Mouse (Mus musculus) midbrain, embryonic 10.5 days (tissue): Measurements from ENCODE around the gene Zranb2. TPM values are rescaled to one million over a fixed set of nuclear protein-coding genes. Genes with fewer than 3 reads are reported as not detected.
A peak's percentile ranks its signal among the peaks of the same experiment; 100 is the strongest.

Experiments
- DNase-seq: peaks from one replicate; pipeline ENCODE4 v3.0.0-alpha.2; 2017; ENCODE audit warnings: low spot score
- H3K27ac ChIP-seq: fragments of 300-500 bp; sonication (generic); replicated peaks from 2 replicates; pipeline ENCODE4 v1.5.1; 2016; ENCODE audit warnings: mild to moderate bottlenecking
- H3K27me3 ChIP-seq: fragments of 300-500 bp; sonication (generic); 2 replicates; pipeline ENCODE4 v1.6.1; 2016; ENCODE audit warnings: low read depth, mild to moderate bottlenecking; ENCODE audit not compliant: poor library complexity, severe bottlenecking
- H3K36me3 ChIP-seq: fragments of 300-500 bp; sonication (generic); 2 replicates; pipeline ENCODE4 v1.6.1; 2016; ENCODE audit warnings: mild to moderate bottlenecking, moderate library complexity
- H3K4me1 ChIP-seq: fragments of 300-500 bp; sonication (generic); 2 replicates; pipeline ENCODE4 v1.6.1; 2016
- H3K4me3 ChIP-seq: fragments of 300-500 bp; sonication (generic); 2 replicates; pipeline ENCODE4 v1.5.1; 2016; ENCODE audit warnings: mild to moderate bottlenecking, moderate library complexity
- H3K9me3 ChIP-seq: fragments of 300-500 bp; sonication (generic); replicated peaks from 2 replicates; pipeline ENCODE4 v1.6.1; 2016; ENCODE audit warnings: mild to moderate bottlenecking
- WGBS: fragments of 180-500 bp; shearing (Covaris S2); methylation state at CpG from one replicate; pipeline ENCODE4 v1.1.7; 2016; 5-methylcytosine and 5-hydroxymethylcytosine counted together
- polyA plus RNA-seq: library from polyadenylated mRNA; unstranded; fragments of >200 nt; fragmentation: Nextera tagmentation; extraction: Ambion mirVana; gene quantifications from 2 replicates; pipeline ENCODE4 v1.2.1, GENCODE M21; 2016

Gene Zranb2
- 112 and 114 TPM in 2 replicates for polyA plus RNA-seq

DNA sequence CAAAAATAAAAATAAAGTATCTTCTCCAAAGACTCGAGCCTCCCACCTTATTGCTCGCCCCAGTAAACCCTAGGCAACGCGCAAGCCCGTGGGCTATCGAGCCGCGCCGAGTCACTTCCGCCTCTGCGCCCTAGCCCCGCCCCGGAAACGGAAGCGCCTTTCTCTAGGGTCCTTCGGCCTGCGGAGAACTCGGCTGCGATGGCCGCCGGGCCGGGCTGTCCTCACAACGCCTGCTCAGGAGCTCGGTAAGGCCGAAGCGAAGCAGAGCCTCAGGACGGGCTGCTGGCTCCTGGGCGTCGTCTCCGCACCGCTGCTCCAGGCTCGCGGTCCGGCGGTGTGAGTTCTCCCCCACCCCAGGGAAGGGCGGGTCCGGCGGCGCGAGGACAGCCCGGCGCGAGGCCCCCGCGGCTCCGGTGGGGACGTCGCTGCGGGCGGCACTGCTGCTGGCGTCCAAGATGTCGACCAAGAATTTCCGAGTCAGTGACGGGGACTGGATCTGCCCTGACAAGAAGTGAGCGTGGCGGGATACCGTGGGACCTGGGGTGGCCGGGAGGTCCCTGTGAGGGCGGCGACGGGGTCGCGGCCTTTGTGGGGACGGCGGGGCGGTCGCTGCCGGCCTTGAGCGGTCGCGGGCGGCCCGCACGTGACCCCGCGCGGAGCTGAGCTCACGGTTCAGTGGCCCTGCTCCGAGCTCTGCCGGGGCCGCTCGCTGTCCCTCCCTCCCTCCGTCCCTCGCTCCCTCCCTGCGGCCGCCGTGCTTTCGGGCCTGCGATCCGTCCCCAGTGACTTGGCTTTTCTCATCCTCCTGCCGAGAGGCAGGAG is at the start of gene Zranb2:
Gene Zranb2, plus strand, starts transcription at position 197 of the 822 bp plus-strand sequence.
- peaks cover 16% of the 10 kb centered on the region for H3K4me1 ChIP-seq
- H3K4me3 ChIP-seq = peak within 1 kb of the TSS; percentile 82
- under 1% methylated on average over 88 of the region's 91 CpGs for WGBS
- peaks cover 28% of the 10 kb centered on the region for H3K36me3 ChIP-seq
- H3K9me3 ChIP-seq = no peaks in the 10 kb centered on the region
- peak; percentile 94 for DNase-seq
- H3K27ac ChIP-seq = peak within 1 kb of the TSS; percentile 100
- peaks cover 42% of the 10 kb centered on the region for H3K27me3 ChIP-seq

DNA sequence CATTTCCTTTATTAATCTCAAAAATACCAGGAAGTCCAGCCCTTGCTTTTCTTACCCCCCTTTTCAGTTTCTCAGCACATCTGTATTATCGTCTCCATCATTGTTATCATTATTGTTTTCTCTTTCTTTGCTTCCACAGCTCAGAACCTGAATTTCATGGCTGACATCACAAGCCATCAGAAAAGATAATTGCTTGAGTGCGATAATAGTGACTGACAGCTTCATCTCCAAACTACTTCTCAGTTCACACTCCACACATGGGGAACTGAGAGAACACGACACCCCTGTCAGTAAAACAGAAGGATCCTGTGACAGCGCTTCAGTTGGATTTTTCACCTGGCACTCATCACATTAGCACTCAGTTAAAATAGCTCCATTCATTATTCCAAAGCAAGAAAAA is 41.9 kb upstream of the Zranb2 start:
- no peak for DNase-seq
- no peak overlapping the region for H3K27ac ChIP-seq
- no peaks in the 10 kb centered on the region for H3K9me3 ChIP-seq
- no peaks in the 10 kb centered on the region for H3K4me1 ChIP-seq
- WGBS = 69% methylated on average over 4 of the region's 4 CpGs
- H3K27me3 ChIP-seq = no peaks in the 10 kb centered on the region
- H3K4me3 ChIP-seq = no peak overlapping the region
- no peaks in the 10 kb centered on the region for H3K36me3 ChIP-seq

DNA sequence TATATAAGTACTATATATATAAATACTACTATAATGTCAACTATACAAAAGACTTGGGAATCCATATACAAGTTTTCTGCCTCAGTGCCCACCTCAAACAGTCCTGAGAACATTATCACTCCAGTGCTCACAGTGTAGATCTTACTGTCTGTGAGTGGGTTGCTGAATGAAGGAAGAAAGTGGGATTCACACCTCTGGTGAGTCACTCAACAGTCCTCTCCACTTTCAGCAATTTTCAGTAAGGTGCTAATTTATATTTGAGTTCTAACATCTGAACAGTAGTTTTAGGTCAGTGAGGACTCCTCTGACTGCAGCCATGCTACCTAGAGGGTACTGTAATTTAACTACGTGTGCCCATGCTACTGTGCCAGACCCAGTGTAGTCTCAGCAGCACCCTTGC is 31.7 kb upstream of the Zranb2 start:
- Histone ChIP-seq H3K4me3 (no peak overlapping the region), H3K9me3 (no peaks in the 10 kb centered on the region), H3K27ac (no peak overlapping the region), H3K36me3 (no peaks in the 10 kb centered on the region), H3K4me1 (no peaks in the 10 kb centered on the region), H3K27me3 (no peaks in the 10 kb centered on the region)
- DNase-seq = no peak
- WGBS = 76% methylated on average over 1 of the region's 1 CpGs

DNA sequence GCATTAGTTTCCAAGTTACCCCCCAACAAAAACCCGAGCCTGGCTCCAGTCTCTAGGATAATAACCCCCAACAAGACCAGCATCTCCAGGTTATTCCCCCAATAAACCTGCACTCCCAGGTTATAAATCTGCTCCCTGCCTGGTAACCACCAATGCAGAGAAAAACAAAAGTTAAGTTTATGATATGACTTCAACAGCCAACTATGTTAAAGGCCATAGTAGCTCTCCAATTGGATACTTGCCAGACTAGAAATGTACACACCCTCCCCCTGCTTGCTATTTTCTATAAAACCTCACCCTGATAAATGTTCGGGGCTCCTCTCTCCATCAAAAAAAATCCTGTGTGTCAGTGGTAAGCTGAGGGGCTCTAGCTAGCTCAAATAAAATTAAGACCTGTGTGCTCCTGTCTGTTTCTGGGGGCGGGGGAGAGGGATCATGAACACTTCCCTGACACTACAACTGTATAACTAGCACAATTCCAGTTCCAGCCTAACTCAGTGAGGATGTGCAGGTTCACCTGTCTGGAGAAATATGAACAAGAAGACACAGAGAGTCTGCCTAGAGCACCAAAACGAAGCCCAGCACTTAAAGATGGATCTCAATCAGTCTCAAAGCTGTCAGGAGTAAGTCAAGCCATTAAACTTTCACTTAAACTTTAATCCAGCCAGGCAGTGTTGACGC is 19.7 kb upstream of the Zranb2 start:
- H3K27me3 ChIP-seq = no peaks in the 10 kb centered on the region
- no peaks in the 10 kb centered on the region for H3K9me3 ChIP-seq
- 83% methylated on average over 5 of the region's 5 CpGs for WGBS
- no peak overlapping the region for H3K4me3 ChIP-seq
- DNase-seq = no peak
- no peaks in the 10 kb centered on the region for H3K4me1 ChIP-seq
- no peaks in the 10 kb centered on the region for H3K36me3 ChIP-seq
- no peak overlapping the region for H3K27ac ChIP-seq

DNA sequence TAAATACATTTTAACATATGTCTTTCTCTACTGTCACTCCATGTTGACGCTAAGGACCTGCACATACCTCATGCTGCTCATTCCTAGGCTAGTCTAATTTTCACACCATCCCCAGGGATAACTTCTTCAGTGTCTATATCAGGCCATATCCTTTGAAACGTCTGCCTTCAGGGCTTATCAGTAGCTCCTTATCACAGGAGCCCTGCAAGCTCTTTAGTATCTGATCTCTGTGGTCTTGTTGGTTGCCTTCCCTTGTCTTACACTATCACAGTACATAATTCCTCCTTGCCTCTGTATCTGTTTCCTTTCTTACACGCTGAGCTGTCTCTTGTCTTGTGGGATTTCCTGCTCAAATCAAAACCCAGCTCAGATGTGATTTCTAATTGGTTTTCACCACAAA is 17.5 kb upstream of the Zranb2 start:
- WGBS = 68% methylated on average over 3 of the region's 3 CpGs

DNA sequence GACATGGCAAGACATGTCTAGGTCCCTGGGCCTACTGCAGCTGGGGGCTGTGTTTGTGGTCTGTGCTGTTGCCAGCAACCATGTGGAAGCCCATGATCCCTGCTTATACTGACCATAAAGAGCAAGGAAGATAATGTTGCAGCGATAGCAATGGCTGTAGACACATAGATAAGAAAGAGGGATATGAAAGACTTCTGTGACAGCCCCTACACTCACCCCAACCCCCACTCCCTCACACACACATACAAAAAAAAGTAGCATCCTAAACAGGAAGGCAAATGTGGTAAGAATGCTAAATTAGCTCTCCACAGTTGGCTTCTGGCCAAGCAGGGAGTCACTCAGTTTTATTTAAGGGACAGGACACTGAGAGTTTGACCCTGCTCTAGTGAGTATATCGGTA is 16.0 kb upstream of the Zranb2 start:
- Histone ChIP-seq H3K36me3 (no peaks in the 10 kb centered on the region), H3K9me3 (no peaks in the 10 kb centered on the region), H3K27me3 (no peaks in the 10 kb centered on the region; the same call in 1 of the 2 replicates), H3K27ac (no peak overlapping the region), H3K4me1 (no peaks in the 10 kb centered on the region), H3K4me3 (no peak overlapping the region)
- 88% methylated on average over 2 of the region's 2 CpGs for WGBS
- DNase-seq = no peak

More for the DNA sequence above, 17.5 kb upstream of the Zranb2 start:
- no peaks in the 10 kb centered on the region for H3K27me3 ChIP-seq
- H3K4me3 ChIP-seq = no peak overlapping the region
- no peaks in the 10 kb centered on the region for H3K4me1 ChIP-seq
- no peak overlapping the region for H3K27ac ChIP-seq
- no peaks in the 10 kb centered on the region for H3K9me3 ChIP-seq
- H3K36me3 ChIP-seq = no peaks in the 10 kb centered on the region
- DNase-seq = no peak

DNA sequence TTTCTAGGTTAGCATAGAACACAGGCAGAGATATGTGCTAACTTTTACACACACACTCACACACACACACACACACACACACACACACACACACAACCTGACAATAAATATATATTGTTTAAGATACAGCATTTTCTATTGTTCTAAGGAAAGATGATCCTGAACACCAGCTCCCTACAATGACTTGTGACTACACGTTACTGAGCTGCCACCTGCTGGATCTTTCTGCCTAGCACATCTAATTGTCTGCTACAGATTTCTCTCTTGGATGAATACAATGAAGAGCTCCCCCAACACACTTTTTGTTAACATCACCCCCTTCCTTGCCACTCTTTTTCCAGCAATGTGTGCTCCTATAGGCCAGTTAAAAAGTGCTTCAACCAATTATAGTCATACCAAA is 13.5 kb upstream of the Zranb2 start:
- Histone ChIP-seq H3K27ac (no peak overlapping the region), H3K9me3 (no peaks in the 10 kb centered on the region), H3K27me3 (peaks cover 12% of the 10 kb centered on the region), H3K4me1 (no peaks in the 10 kb centered on the region), H3K36me3 (no peaks in the 10 kb centered on the region), H3K4me3 (no peak overlapping the region)
- peak; percentile 37 for DNase-seq
- WGBS = 4% methylated on average over 1 of the region's 1 CpGs

DNA sequence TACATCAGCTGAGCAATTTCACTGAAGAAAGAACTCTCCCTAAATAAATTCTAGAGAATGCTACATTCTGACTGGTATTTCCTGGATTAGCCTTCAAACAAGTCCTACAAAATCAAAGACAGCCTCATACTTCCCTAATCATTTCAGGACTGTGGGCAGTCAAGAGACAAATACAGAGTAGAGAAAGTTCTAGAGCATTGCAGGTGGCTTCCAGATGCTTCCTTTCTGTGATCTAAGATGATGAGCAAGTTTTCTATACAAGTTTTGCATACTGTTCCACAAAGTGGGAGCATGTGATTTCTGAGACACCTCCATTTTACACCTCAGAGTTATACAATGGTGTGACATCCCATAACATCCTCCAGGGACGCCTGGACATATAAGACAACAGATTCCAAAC is 10.1 kb upstream of the Zranb2 start:
- Histone ChIP-seq H3K9me3 (no peaks in the 10 kb centered on the region), H3K27me3 (peaks cover 28% of the 10 kb centered on the region), H3K27ac (no peak overlapping the region), H3K4me3 (no peak overlapping the region), H3K4me1 (no peaks in the 10 kb centered on the region), H3K36me3 (no peaks in the 10 kb centered on the region)
- DNase-seq = no peak
- 50% methylated on average over 1 of the region's 1 CpGs for WGBS

DNA sequence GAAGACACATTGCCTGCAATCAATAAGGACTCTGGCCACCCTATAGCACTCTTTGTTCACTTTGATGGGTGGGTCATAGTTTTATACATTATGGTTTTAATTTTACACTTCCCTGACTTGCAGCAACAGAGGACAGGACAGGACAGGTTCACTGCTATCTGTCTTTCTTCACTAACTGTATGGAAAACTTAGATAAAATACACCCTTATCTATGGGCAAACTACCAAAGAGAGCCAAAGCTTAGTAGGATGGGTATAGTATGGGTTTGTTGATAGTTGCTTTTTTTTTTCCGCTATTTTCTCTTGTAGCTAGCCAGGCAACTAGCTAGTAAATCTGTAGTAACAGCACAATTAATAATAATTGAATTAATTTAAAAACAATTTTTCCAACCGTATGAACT is 2.4 kb upstream of the Zranb2 start:
- no peak overlapping the region for H3K27ac ChIP-seq
- peaks cover 16% of the 10 kb centered on the region for H3K4me1 ChIP-seq
- H3K9me3 ChIP-seq = no peaks in the 10 kb centered on the region
- H3K36me3 ChIP-seq = peaks cover 5% of the 10 kb centered on the region
- DNase-seq = no peak
- no peak overlapping the region for H3K4me3 ChIP-seq
- H3K27me3 ChIP-seq = peaks cover 61% of the 10 kb centered on the region
- 76% methylated on average over 2 of the region's 2 CpGs for WGBS

DNA sequence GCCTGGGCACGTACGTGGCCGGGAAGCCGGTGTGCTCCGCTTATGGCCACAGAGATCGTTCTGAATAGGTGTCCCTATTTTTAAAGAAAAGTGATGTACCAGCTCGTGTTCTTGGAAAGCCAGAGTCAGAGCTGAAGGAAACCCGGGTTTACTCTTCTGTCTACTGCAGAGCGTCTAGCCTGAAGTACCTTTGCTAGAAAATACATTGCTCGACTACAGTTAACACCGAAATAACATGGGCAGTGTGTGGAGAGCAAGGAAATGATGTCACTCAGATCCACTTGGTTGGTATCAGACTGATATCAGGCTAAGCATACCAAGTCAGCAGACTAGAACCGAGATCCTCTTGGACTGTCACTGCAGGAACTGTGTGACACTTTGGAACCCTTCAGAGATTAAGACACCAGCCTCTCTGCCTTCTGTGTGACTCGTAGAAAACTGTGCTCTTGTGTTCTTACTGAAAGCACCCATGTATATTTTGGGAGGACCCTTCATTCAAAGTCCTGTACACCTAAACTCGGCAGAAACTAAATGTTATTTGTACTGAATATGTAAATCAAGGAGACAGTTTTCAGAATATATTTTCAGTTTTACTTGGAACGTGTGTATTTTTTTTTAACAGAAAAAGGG is 941 bp downstream of the Zranb2 start:
- DNase-seq = no peak

DNA sequence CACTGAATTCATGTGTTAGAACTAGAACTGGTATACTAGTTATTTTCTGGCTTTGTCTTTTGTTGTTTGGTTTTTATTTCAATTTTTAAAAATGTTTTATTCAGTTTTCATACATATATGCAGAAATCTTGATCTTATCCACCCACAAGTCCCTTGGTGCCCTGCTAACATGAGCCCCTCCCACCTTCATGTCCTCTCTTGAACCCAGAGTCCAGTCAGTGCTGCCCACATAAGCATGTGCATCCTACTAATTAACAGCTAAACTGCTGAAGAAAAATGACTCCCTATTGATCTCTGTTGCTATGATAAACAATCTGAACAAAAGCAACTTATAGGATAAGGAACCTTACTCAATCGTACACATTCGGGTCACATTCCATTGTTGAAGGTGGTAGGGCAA is 15.4 kb downstream of the Zranb2 start:
- 95% methylated on average over 2 of the region's 2 CpGs for WGBS
- no peak overlapping the region for H3K27ac ChIP-seq
- DNase-seq = no peak
- H3K9me3 ChIP-seq = no peaks in the 10 kb centered on the region
- no peaks in the 10 kb centered on the region for H3K4me1 ChIP-seq
- no peak overlapping the region for H3K4me3 ChIP-seq
- no peaks in the 10 kb centered on the region for H3K27me3 ChIP-seq
- peaks cover 63% of the 10 kb centered on the region for H3K36me3 ChIP-seq

More for the DNA sequence above, 941 bp downstream of the Zranb2 start:
- peaks cover 34% of the 10 kb centered on the region for H3K27me3 ChIP-seq
- no peaks in the 10 kb centered on the region for H3K9me3 ChIP-seq
- H3K4me1 ChIP-seq = peaks cover 16% of the 10 kb centered on the region
- WGBS = 5% methylated on average over 15 of the region's 15 CpGs
- H3K4me3 ChIP-seq = peak overlapping the region; percentile 82
- H3K36me3 ChIP-seq = peaks cover 36% of the 10 kb centered on the region
- H3K27ac ChIP-seq = peak overlapping the region; percentile 100

DNA sequence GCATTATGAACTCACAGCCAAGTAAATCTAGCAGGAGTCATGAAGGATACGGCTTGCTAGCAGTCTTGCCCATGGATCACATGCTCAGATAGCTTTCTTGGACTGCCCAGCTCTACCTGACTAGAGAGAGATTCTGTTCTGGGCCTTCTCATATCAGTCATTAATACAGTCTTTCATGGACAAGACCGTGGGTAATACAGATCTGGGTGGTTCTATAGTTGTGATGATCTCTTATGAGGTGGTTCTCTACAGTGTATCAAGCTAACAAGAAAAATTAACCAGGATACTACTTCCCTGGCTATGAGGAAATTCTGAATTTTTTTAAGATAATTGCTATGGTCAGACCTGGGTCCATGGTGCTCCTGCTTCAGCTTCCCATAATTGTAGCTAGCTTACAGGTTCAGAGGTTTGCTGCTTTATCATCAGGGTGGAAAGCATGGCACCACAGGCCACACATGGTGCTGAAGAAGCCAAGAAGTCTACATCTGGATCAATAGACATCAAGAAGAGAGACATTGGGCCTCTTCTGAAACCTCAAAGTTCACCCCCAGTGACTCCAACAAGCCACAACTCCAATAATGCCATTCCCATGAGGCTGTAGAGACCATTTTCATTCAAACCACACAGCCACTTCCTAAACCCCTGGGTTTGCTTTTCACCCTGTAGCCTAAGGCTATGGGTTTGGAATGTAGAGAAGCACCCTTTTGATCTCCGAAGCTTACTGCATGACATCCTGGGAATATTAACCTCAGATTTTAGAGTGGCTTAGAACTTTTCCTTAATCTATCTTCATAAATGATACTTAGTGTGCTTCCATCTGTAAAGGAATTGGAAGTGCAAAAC is 16.0 kb downstream of the Zranb2 start:
- Histone ChIP-seq H3K4me1 (no peaks in the 10 kb centered on the region), H3K9me3 (no peaks in the 10 kb centered on the region), H3K4me3 (no peak overlapping the region), H3K27ac (no peak overlapping the region), H3K36me3 (peaks cover 56% of the 10 kb centered on the region), H3K27me3 (no peaks in the 10 kb centered on the region)
- 96% methylated on average over 3 of the region's 3 CpGs for WGBS
- no peak for DNase-seq
